Mouse (Mus musculus) brain, embryonic 14.5 days (tissue): ENCODE measurements around the gene Rpl23a.

Experiments
- CTCF ChIP-seq: fragments of 200-500 bp; IDR thresholded peaks from 2 replicates; pipeline ENCODE4 v1.5.1; 2012; ENCODE audit warnings: inconsistent platforms, mild to moderate bottlenecking, moderate library complexity, borderline replicate concordance; ENCODE audit not compliant: insufficient read depth, insufficient read length; ENCODE audit errors: extremely low read depth
- POLR2A ChIP-seq: fragments of 200-500 bp; IDR thresholded peaks from 2 replicates; pipeline ENCODE4 v1.6.1; 2012; ENCODE audit warnings: mild to moderate bottlenecking, inconsistent platforms, borderline replicate concordance; ENCODE audit not compliant: poor library complexity, insufficient read depth, insufficient read length, severe bottlenecking; ENCODE audit errors: extremely low read depth

- no peak for TF ChIP-seq CTCF
- no peak for TF ChIP-seq POLR2A
Observed at GRCm38 (mm10) chr11:78182450-78182849, 934 bp downstream of the Rpl23a start.
